Mouse (Mus musculus) kidney, embryonic 14.5 days (tissue): ENCODE measurements around the gene Pde12. TPM values are rescaled to one million over a fixed set of nuclear protein-coding genes. Genes with fewer than 3 reads are reported as not detected.

Experiments used
- ATAC-seq: fragments of 200-750 bp; cut with Nextera tagmentation; 2 replicates; pipeline ENCODE4 v1.8.0; 2017; ENCODE audit warnings: moderate number of reproducible peaks, mild to moderate bottlenecking, moderate TSS enrichment, moderate library complexity; ENCODE audit not compliant: low FRiP score, low TSS enrichment
- H3K27ac ChIP-seq: fragments of 300-500 bp; sonication (generic); 2 replicates; pipeline ENCODE4 v1.5.1; 2014; ENCODE audit warnings: low read depth, mild to moderate bottlenecking, low read length, moderate library complexity, mixed read lengths
- H3K27me3 ChIP-seq: fragments of 300-500 bp; sonication (generic); 2 replicates; pipeline ENCODE4 v1.6.1; 2014; ENCODE audit warnings: mild to moderate bottlenecking, low read length; ENCODE audit not compliant: control insufficient read depth, insufficient read depth
- H3K36me3 ChIP-seq: fragments of 300-500 bp; sonication (generic); 2 replicates; pipeline ENCODE4 v1.6.1; 2014; ENCODE audit warnings: low read length, mixed read lengths; ENCODE audit not compliant: control insufficient read depth, insufficient read depth
- H3K4me1 ChIP-seq: fragments of 300-500 bp; sonication (generic); 2 replicates; pipeline ENCODE4 v1.6.1; 2014; ENCODE audit warnings: low read length, mixed read lengths; ENCODE audit not compliant: control insufficient read depth, insufficient read depth
- H3K4me2 ChIP-seq: fragments of 300-500 bp; sonication (generic); replicated peaks from 2 replicates; pipeline ENCODE4 v1.6.1; 2014; ENCODE audit warnings: low read depth, mild to moderate bottlenecking, low read length
- H3K4me3 ChIP-seq: fragments of 300-500 bp; sonication (generic); 2 replicates; pipeline ENCODE4 v1.5.1; 2014; ENCODE audit warnings: mild to moderate bottlenecking, low read length
- H3K9ac ChIP-seq: fragments of 300-500 bp; sonication (generic); 2 replicates; pipeline ENCODE4 v1.6.1; 2014; ENCODE audit warnings: low read depth, mild to moderate bottlenecking, low read length, moderate library complexity
- H3K9me3 ChIP-seq: fragments of 300-500 bp; sonication (generic); 2 replicates; pipeline ENCODE4 v1.6.1; 2016; ENCODE audit warnings: low read length; ENCODE audit not compliant: control insufficient read depth
- WGBS: fragments of 180-500 bp; shearing (Covaris S2); extraction: QIAGEN DNeasy Blood & Tissue Kit; methylation state at CpG from one replicate; pipeline ENCODE4 v1.1.7; 2014; 5-methylcytosine and 5-hydroxymethylcytosine counted together
- polyA plus RNA-seq: library from polyadenylated mRNA; unstranded; fragments of >200 nt; fragmentation: Nextera tagmentation; extraction: Ambion mirVana; gene quantifications from 2 replicates; pipeline ENCODE4 v1.2.1, GENCODE M21; 2014

Pde12 gene
- polyA plus RNA-seq, 1 experiment from 2014 or later: 12.5 TPM

GRCm38 (mm10) chr14:26651901-26652300, 17.8 kb downstream of the Pde12 start:
- Histone ChIP-seq H3K9me3 (no peaks in the 10 kb centered on the region), H3K36me3 (peaks cover 72% of the 10 kb centered on the region), H3K4me2 (no peak overlapping the region), H3K9ac (no peak overlapping the region), H3K27me3 (no peaks in the 10 kb centered on the region), H3K27ac (no peak overlapping the region), H3K4me3 (no peak overlapping the region), H3K4me1 (no peaks in the 10 kb centered on the region)
- no peak for ATAC-seq

GRCm38 (mm10) chr14:26647811-26648210, 21.9 kb downstream of the Pde12 start:
- no peaks in the 10 kb centered on the region for H3K9me3 ChIP-seq
- 82% methylated on average over 2 of the region's 2 CpGs for WGBS
- no peak overlapping the region for H3K27ac ChIP-seq
- no peak for ATAC-seq
- no peaks in the 10 kb centered on the region for H3K27me3 ChIP-seq
- H3K9ac ChIP-seq: no peak overlapping the region
- peaks cover 40% of the 10 kb centered on the region for H3K36me3 ChIP-seq
- no peak overlapping the region for H3K4me2 ChIP-seq
- H3K4me1 ChIP-seq: peaks cover 4% of the 10 kb centered on the region; the same call in 1 of the 2 replicates
- H3K4me3 ChIP-seq: no peak overlapping the region

- H3K9me3 ChIP-seq: no peaks in the 10 kb centered on the region
- H3K4me1 ChIP-seq: peaks cover 4% of the 10 kb centered on the region; the same call in 1 of the 2 replicates
- H3K4me2 ChIP-seq: no peak overlapping the region
- H3K9ac ChIP-seq: no peak overlapping the region
- WGBS: 74% methylated on average over 5 of the region's 5 CpGs
- H3K36me3 ChIP-seq: peaks cover 32% of the 10 kb centered on the region
- no peak overlapping the region for H3K4me3 ChIP-seq
- no peaks in the 10 kb centered on the region for H3K27me3 ChIP-seq
- H3K27ac ChIP-seq: no peak overlapping the region
- ATAC-seq: no peak
Observed at GRCm38 (mm10) chr14:26645989-26646650, 23.6 kb downstream of the Pde12 start.

- no peak overlapping the region for H3K4me3 ChIP-seq
- H3K27ac ChIP-seq: no peak overlapping the region
- no peak overlapping the region for H3K4me2 ChIP-seq
- H3K9ac ChIP-seq: no peak overlapping the region
- no peaks in the 10 kb centered on the region for H3K9me3 ChIP-seq
- H3K4me1 ChIP-seq: peaks cover 7% of the 10 kb centered on the region
- peaks cover 13% of the 10 kb centered on the region; the same call in 1 of the 2 replicates for H3K36me3 ChIP-seq
- no peak for ATAC-seq
- 76% methylated on average over 3 of the region's 3 CpGs for WGBS
- no peaks in the 10 kb centered on the region for H3K27me3 ChIP-seq
Observed at GRCm38 (mm10) chr14:26643006-26643624, 26.6 kb downstream of the Pde12 start.

GRCm38 (mm10) chr14:26639961-26640360, 29.7 kb downstream of the Pde12 start:
- 70% methylated on average over 2 of the region's 2 CpGs for WGBS
- ATAC-seq: no peak
- H3K36me3 ChIP-seq: no peaks in the 10 kb centered on the region
- no peak overlapping the region for H3K27ac ChIP-seq
- H3K9me3 ChIP-seq: no peaks in the 10 kb centered on the region
- H3K4me3 ChIP-seq: peak overlapping the region; percentile 94
- H3K4me2 ChIP-seq: peak overlapping the region; percentile 62
- H3K9ac ChIP-seq: peak overlapping the region; percentile 97
- H3K27me3 ChIP-seq: no peaks in the 10 kb centered on the region
- H3K4me1 ChIP-seq: peaks cover 12% of the 10 kb centered on the region

- Histone ChIP-seq H3K4me1 (peaks cover 9% of the 10 kb centered on the region), H3K4me3 (peak overlapping the region; percentile 94), H3K9me3 (no peaks in the 10 kb centered on the region), H3K27ac (peak overlapping the region; percentile 97; the same call in 1 of the 2 replicates), H3K9ac (peak overlapping the region; percentile 97), H3K27me3 (no peaks in the 10 kb centered on the region), H3K4me2 (peak overlapping the region; percentile 62), H3K36me3 (no peaks in the 10 kb centered on the region)
- no peak for ATAC-seq
- WGBS: 6% methylated on average over 11 of the region's 11 CpGs
Observed at GRCm38 (mm10) chr14:26639251-26639650, 30.4 kb downstream of the Pde12 start.

- Histone ChIP-seq H3K27ac (peak overlapping the region; percentile 97), H3K9ac (peak overlapping the region; percentile 97), H3K27me3 (no peaks in the 10 kb centered on the region), H3K4me1 (peaks cover 8% of the 10 kb centered on the region), H3K36me3 (no peaks in the 10 kb centered on the region), H3K4me2 (peak overlapping the region; percentile 62), H3K9me3 (no peaks in the 10 kb centered on the region), H3K4me3 (peak overlapping the region; percentile 94)
- under 1% methylated on average over 16 of the region's 16 CpGs for WGBS
- peak; percentile 55 for ATAC-seq
Observed at GRCm38 (mm10) chr14:26638708-26639084, 31.0 kb downstream of the Pde12 start.

GRCm38 (mm10) chr14:26637851-26638707, 31.6 kb downstream of the Pde12 start, which contains the start of gene Arf4:
Gene Arf4 (plus strand): TSS chr14:26638074.
- ATAC-seq: peak; percentile 99
- Histone ChIP-seq H3K4me3 (peak within 1 kb of the TSS; percentile 94), H3K9me3 (no peaks in the 10 kb centered on the region), H3K4me2 (peak within 1 kb of the TSS; percentile 62), H3K27ac (peak within 1 kb of the TSS; percentile 97), H3K27me3 (no peaks in the 10 kb centered on the region), H3K36me3 (0 out of 2 replicates have a peak, but pooled peaks cover 3% of the 10 kb centered on the region), H3K9ac (peak within 1 kb of the TSS; percentile 97), H3K4me1 (peaks cover 8% of the 10 kb centered on the region)
- WGBS: under 1% methylated on average over 80 of the region's 83 CpGs
